Mouse (Mus musculus) midbrain, embryonic 16.5 days (tissue): Measurements from ENCODE around the gene Fpgs. TPM values are rescaled to one million over a fixed set of nuclear protein-coding genes. Genes with fewer than 3 reads are reported as not detected.
A peak's percentile ranks its signal among the peaks of the same experiment; 100 is the strongest.

Experiments
- microRNA counts: library from miRNA; unstranded; fragments of <30 nt; microRNA quantifications from one replicate; lab custom pipeline; 2016
- microRNA-seq: library from miRNA; unstranded; fragments of <30 nt; microRNA quantifications from one replicate; pipeline ENCODE4, GENCODE M21; 2017
- polyA plus RNA-seq: library from polyadenylated mRNA; unstranded; fragments of >200 nt; fragmentation: Nextera tagmentation; extraction: Ambion mirVana; gene quantifications from 2 replicates; pipeline ENCODE4 v1.2.1, GENCODE M21; 2015

The Fpgs gene
- polyA plus RNA-seq, 1 experiment from 2014 or later = 23.5 TPM

MicroRNAs within 50 kb of the gene (microRNA counts, 519-probe panel; counts per million panel counts)
- microRNA mmu-miR-1954 (lab: Ali Mortazavi, UCI) = 870 counts per million, percentile 21 among the panel's probes with 10 or more counts
- 1,746 counts per million, percentile 35 among the panel's probes with 10 or more counts for microRNA mmu-miR-2861 (lab: Ali Mortazavi, UCI)

Small RNA genes within 50 kb of the gene (microRNA-seq; reads per million reads assigned to microRNA genes)
- gene Gm47291 (not detected), gene Mir1954 (not detected), gene Mir2861 (not detected), gene Mir3960 (not detected), gene Mir8093 (not detected)

Other genes with a start within 250 kb of the Fpgs start
- 5.0 and 5.9 TPM in 2 replicates for gene Fam102a, start 168.8 kb downstream of the Fpgs start, polyA plus RNA-seq
- gene Dpm2, start 133.3 kb downstream of the Fpgs start, polyA plus RNA-seq = 136 TPM in 2 replicates
- gene Pip5kl1, start 129.3 kb downstream of the Fpgs start, polyA plus RNA-seq = 14.5 and 17.1 TPM in 2 replicates
- gene 9430097D07Rik, start 128.5 kb downstream of the Fpgs start, polyA plus RNA-seq = 0.52 and 1.1 TPM in 2 replicates
- 33.4 and 39.0 TPM in 2 replicates for gene St6galnac4, start 117.0 kb downstream of the Fpgs start, polyA plus RNA-seq
- gene St6galnac6, start 104.4 kb downstream of the Fpgs start, polyA plus RNA-seq = 26.5 and 36.4 TPM in 2 replicates
- gene Ak1, start 82.4 kb downstream of the Fpgs start, polyA plus RNA-seq = 107 and 108 TPM in 2 replicates
- 27.2 and 30.3 TPM in 2 replicates for gene Eng, start 57.5 kb downstream of the Fpgs start, polyA plus RNA-seq
- 61.3 and 67.3 TPM in 2 replicates for gene Cdk9, start 8.9 kb upstream of the Fpgs start, polyA plus RNA-seq
- gene Sh2d3c, start 16.9 kb upstream of the Fpgs start, polyA plus RNA-seq = 51.1 and 59.3 TPM in 2 replicates
- gene 6330409D20Rik, start 36.9 kb upstream of the Fpgs start, polyA plus RNA-seq = 3.2 and 3.5 TPM in 2 replicates
- 46.9 and 48.5 TPM in 2 replicates for gene Tor2a, start 53.1 kb upstream of the Fpgs start, polyA plus RNA-seq
- gene Ttc16, start 71.5 kb upstream of the Fpgs start, polyA plus RNA-seq = 0.68 and 0.80 TPM in 2 replicates
- gene Ptrh1, start 71.6 kb upstream of the Fpgs start, polyA plus RNA-seq = 4.9 and 5.0 TPM in 2 replicates
- gene Cfap157, start 80.3 kb upstream of the Fpgs start, polyA plus RNA-seq = 0.82 and 0.99 TPM in 2 replicates
- gene Stxbp1, start 143.1 kb upstream of the Fpgs start, polyA plus RNA-seq = 340 and 389 TPM in 2 replicates
- gene Fam129b, start 172.0 kb upstream of the Fpgs start, polyA plus RNA-seq = 25.3 and 27.4 TPM in 2 replicates